Mouse (Mus musculus): Measurements from ENCODE around the gene Grb2. TPM values are rescaled to one million over a fixed set of nuclear protein-coding genes. Genes with fewer than 3 reads are reported as not detected.
A peak's percentile ranks its signal among the peaks of the same experiment; 100 is the strongest.

Grb2 gene
- polyA plus RNA-seq, 1 experiment from 2014 or later = 91.0 TPM

- Histone ChIP-seq H3K36me3 (peaks cover 3% of the 10 kb centered on the region), H3K4me1 (0 out of 2 replicates have a peak, but pooled peaks cover 3% of the 10 kb centered on the region), H3K4me2 (no peak overlapping the region), H3K27ac (no peak overlapping the region), H3K27me3 (no peaks in the 10 kb centered on the region), H3K9me3 (no peaks in the 10 kb centered on the region), H3K4me3 (no peak overlapping the region), H3K9ac (no peak overlapping the region)
- 71% methylated on average over 3 of the region's 4 CpGs for WGBS
- no peak for ATAC-seq (ENCODE audit: borderline replicate concordance, extremely low read depth, low FRiP score, low TSS enrichment)
Measured at GRCm38 (mm10) chr11:115640311-115640828, 68.0 kb downstream of the Grb2 start.

- no peak overlapping the region for H3K4me3 ChIP-seq
- H3K4me2 ChIP-seq = no peak overlapping the region
- no peaks in the 10 kb centered on the region for H3K9me3 ChIP-seq
- 0 out of 2 replicates have a peak overlapping the region, but pooled peaks have one; percentile 24 for H3K9ac ChIP-seq
- ATAC-seq (ENCODE audit: borderline replicate concordance, extremely low read depth, low FRiP score, low TSS enrichment) = no peak
- 56% methylated on average over 4 of the region's 4 CpGs for WGBS
- H3K27me3 ChIP-seq = no peaks in the 10 kb centered on the region
- H3K36me3 ChIP-seq = peaks cover 2% of the 10 kb centered on the region; the same call in 1 of the 2 replicates
- H3K27ac ChIP-seq = 0 out of 2 replicates have a peak overlapping the region, but pooled peaks have one; percentile 19
- 0 out of 2 replicates have a peak, but pooled peaks cover 3% of the 10 kb centered on the region for H3K4me1 ChIP-seq
Measured at GRCm38 (mm10) chr11:115639540-115639939, 68.9 kb downstream of the Grb2 start.

- 60% methylated on average over 5 of the region's 5 CpGs for WGBS
- no peak for ATAC-seq (ENCODE audit: borderline replicate concordance, extremely low read depth, low FRiP score, low TSS enrichment)
- H3K9me3 ChIP-seq = no peaks in the 10 kb centered on the region
- H3K27me3 ChIP-seq = no peaks in the 10 kb centered on the region
- H3K9ac ChIP-seq = no peak overlapping the region
- 0 out of 2 replicates have a peak, but pooled peaks cover 3% of the 10 kb centered on the region for H3K4me1 ChIP-seq
- H3K4me2 ChIP-seq = no peak overlapping the region
- no peak overlapping the region for H3K27ac ChIP-seq
- H3K36me3 ChIP-seq = peaks cover 2% of the 10 kb centered on the region; the same call in 1 of the 2 replicates
- no peak overlapping the region for H3K4me3 ChIP-seq
Measured at GRCm38 (mm10) chr11:115638498-115639409, 69.6 kb downstream of the Grb2 start.

GRCm38 (mm10) chr11:115636960-115637359 is 71.4 kb downstream of the Grb2 start:
- 0 out of 2 replicates have a peak, but pooled peaks cover 3% of the 10 kb centered on the region for H3K4me1 ChIP-seq
- no peak overlapping the region for H3K4me2 ChIP-seq
- H3K4me3 ChIP-seq = no peak overlapping the region
- H3K36me3 ChIP-seq = 0 out of 2 replicates have a peak, but pooled peaks cover 2% of the 10 kb centered on the region
- H3K9ac ChIP-seq = no peak overlapping the region
- WGBS = 51% methylated on average over 3 of the region's 3 CpGs
- H3K27ac ChIP-seq = no peak overlapping the region
- H3K9me3 ChIP-seq = no peaks in the 10 kb centered on the region
- ATAC-seq (ENCODE audit: borderline replicate concordance, extremely low read depth, low FRiP score, low TSS enrichment) = no peak
- H3K27me3 ChIP-seq = no peaks in the 10 kb centered on the region

DNA sequence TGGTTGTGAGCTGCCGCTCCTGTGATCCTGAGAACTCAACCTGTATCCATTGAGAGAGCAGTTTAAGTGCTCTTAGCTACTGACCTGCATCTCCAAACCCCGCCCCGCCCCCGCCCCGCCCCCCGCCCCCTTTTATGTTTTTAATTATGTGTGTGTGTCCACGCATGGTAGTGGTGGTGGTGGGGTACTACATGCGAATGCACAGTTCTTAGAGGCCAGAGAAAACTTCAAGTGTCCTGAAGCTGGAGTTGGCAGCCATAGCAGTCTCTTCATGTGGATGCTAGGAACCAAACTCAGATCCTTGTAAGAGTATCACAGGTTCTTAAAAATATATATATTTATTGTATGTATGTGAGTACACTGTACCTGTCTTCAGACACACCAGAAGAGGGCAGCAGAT is 72.9 kb downstream of the Grb2 start:
- Histone ChIP-seq H3K4me1 (0 out of 2 replicates have a peak, but pooled peaks cover 3% of the 10 kb centered on the region), H3K9me3 (no peaks in the 10 kb centered on the region), H3K4me2 (no peak overlapping the region), H3K4me3 (no peak overlapping the region), H3K9ac (no peak overlapping the region), H3K27ac (no peak overlapping the region), H3K27me3 (no peaks in the 10 kb centered on the region), H3K36me3 (0 out of 2 replicates have a peak, but pooled peaks cover 2% of the 10 kb centered on the region)
- WGBS = 69% methylated on average over 8 of the region's 8 CpGs
- no peak for ATAC-seq (ENCODE audit: borderline replicate concordance, extremely low read depth, low FRiP score, low TSS enrichment)

GRCm38 (mm10) chr11:115635041-115635440 is 73.4 kb downstream of the Grb2 start:
- H3K27ac ChIP-seq = no peak overlapping the region
- 77% methylated on average over 8 of the region's 8 CpGs for WGBS
- H3K9me3 ChIP-seq = no peaks in the 10 kb centered on the region
- H3K27me3 ChIP-seq = no peaks in the 10 kb centered on the region
- H3K4me1 ChIP-seq = 0 out of 2 replicates have a peak, but pooled peaks cover 3% of the 10 kb centered on the region
- H3K4me3 ChIP-seq = no peak overlapping the region
- ATAC-seq (ENCODE audit: borderline replicate concordance, extremely low read depth, low FRiP score, low TSS enrichment) = no peak
- no peak overlapping the region for H3K4me2 ChIP-seq
- no peak overlapping the region for H3K9ac ChIP-seq
- 0 out of 2 replicates have a peak, but pooled peaks cover 2% of the 10 kb centered on the region for H3K36me3 ChIP-seq

- Histone ChIP-seq H3K36me3 (0 out of 2 replicates have a peak, but pooled peaks cover 2% of the 10 kb centered on the region), H3K27ac (no peak overlapping the region), H3K4me1 (no peaks in the 10 kb centered on the region), H3K27me3 (no peaks in the 10 kb centered on the region), H3K4me2 (no peak overlapping the region), H3K9me3 (no peaks in the 10 kb centered on the region), H3K4me3 (no peak overlapping the region), H3K9ac (no peak overlapping the region)
- no peak for ATAC-seq (ENCODE audit: borderline replicate concordance, extremely low read depth, low FRiP score, low TSS enrichment)
- WGBS = 41% methylated on average over 4 of the region's 4 CpGs
Measured at GRCm38 (mm10) chr11:115634109-115634508, 74.3 kb downstream of the Grb2 start.

DNA sequence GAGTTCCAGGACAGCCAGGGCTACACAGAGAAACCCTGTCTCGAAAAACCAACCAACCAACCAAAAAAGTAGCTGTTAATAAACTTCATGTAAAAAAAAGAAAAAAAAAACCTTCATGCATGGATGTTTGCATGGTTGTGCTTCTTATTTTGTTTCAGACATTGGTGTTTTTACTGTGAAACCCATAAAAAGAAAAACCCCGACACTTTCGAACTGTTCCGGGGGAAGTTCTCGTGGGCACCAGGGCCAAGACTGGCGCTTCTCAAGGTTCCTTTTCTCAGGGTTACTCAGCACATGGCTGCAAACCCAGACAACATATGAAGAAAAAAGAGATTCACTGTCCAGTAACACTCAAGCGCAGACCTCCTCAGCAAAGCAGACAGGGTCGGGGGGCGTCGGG is 75.5 kb downstream of the Grb2 start:
- H3K9ac ChIP-seq = no peak overlapping the region
- no peak overlapping the region for H3K27ac ChIP-seq
- H3K27me3 ChIP-seq = no peaks in the 10 kb centered on the region
- H3K9me3 ChIP-seq = no peaks in the 10 kb centered on the region
- 0 out of 2 replicates have a peak, but pooled peaks cover 2% of the 10 kb centered on the region for H3K36me3 ChIP-seq
- ATAC-seq (ENCODE audit: borderline replicate concordance, extremely low read depth, low FRiP score, low TSS enrichment) = no peak
- no peaks in the 10 kb centered on the region for H3K4me1 ChIP-seq
- no peak overlapping the region for H3K4me3 ChIP-seq
- 79% methylated on average over 10 of the region's 10 CpGs for whole genome bisulfite sequencing
- H3K4me2 ChIP-seq = no peak overlapping the region

DNA sequence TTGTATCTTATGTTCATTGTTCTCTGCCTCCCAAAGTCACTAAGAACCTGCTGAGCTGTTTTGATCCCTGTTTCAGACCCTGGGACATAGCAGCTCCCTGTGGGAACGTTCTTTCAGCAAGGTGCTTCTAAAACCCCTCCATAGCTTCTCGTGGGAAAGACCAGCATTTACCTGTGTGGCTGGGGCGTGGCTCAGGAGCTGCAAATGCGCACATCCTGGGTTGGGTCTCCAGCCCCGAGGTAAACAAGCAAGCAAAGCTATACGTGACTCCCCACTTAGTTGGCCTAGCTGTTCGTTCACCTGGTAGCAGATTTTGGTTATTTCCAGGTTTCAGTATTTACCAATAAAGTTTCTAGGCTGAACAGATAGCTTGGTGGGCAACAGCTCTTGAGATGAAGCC is 76.2 kb downstream of the Grb2 start:
- peaks cover 4% of the 10 kb centered on the region; the same call in 1 of the 2 replicates for H3K4me1 ChIP-seq
- H3K27ac ChIP-seq = no peak overlapping the region
- no peak overlapping the region for H3K4me3 ChIP-seq
- no peak overlapping the region for H3K4me2 ChIP-seq
- 0 out of 2 replicates have a peak, but pooled peaks cover 2% of the 10 kb centered on the region for H3K36me3 ChIP-seq
- H3K9ac ChIP-seq = no peak overlapping the region
- WGBS = 72% methylated on average over 7 of the region's 7 CpGs
- ATAC-seq (ENCODE audit: borderline replicate concordance, extremely low read depth, low FRiP score, low TSS enrichment) = no peak
- no peaks in the 10 kb centered on the region for H3K9me3 ChIP-seq
- H3K27me3 ChIP-seq = no peaks in the 10 kb centered on the region

GRCm38 (mm10) chr11:115631505-115631890 is 76.9 kb downstream of the Grb2 start:
- Histone ChIP-seq H3K4me1 (peaks cover 9% of the 10 kb centered on the region; the same call in 1 of the 2 replicates), H3K4me2 (peak overlapping the region; percentile 18; the same call in 1 of the 2 replicates), H3K36me3 (0 out of 2 replicates have a peak, but pooled peaks cover 2% of the 10 kb centered on the region), H3K27me3 (no peaks in the 10 kb centered on the region), H3K4me3 (no peak overlapping the region), H3K9me3 (no peaks in the 10 kb centered on the region), H3K9ac (no peak overlapping the region), H3K27ac (0 out of 2 replicates have a peak overlapping the region, but pooled peaks have one; percentile 39)
- WGBS = 20% methylated on average over 3 of the region's 3 CpGs
- no peak for ATAC-seq (ENCODE audit: borderline replicate concordance, extremely low read depth, low FRiP score, low TSS enrichment)

DNA sequence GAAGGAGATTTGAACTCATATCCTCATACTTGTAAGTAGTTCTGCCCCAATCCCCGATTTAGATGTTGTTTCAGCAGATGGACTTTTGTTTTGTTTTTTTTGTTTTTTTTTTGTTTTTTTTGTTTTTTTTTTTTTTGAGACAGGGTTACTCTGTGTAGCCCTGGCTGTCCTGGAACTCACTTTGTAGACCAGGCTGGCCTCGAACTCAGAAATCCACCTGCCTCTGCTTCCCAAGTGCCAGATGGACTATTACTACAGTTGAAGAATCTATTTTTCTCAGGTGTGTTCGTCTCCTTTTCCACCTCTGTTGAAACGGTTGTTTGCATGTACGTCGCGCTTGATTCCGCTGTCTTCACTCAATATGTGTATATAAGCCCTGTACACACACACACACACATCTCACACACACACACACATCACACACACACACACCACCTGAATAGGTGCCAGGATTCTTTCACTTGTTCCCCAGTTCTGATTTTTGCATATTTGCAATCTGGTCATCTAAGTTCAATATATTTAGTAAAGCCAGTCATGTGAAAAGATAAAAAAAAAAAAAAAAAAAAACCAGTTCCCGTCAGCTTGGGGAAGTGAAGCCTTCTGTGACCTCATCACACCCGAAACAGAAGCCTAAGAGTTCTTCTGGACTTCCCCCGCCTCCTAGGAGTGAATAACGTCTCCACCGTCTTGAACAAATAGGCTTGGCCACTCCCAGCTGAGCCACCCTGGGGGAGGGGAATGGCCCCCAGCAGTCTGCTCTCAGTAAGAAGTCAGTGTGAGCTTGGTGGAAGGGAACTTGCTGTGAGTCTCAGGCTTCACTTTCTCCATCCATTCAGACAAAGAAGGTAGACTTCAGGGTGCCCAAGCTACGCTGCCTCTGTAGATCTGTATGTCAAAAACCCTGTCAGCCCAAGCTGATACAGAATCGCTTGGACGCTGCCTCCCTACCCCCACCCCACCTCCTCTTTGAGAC is 77.6 kb downstream of the Grb2 start:
- H3K27me3 ChIP-seq = no peaks in the 10 kb centered on the region
- H3K36me3 ChIP-seq = 0 out of 2 replicates have a peak, but pooled peaks cover 2% of the 10 kb centered on the region
- no peak for ATAC-seq (ENCODE audit: borderline replicate concordance, extremely low read depth, low FRiP score, low TSS enrichment)
- H3K4me2 ChIP-seq = peak overlapping the region; percentile 18; the same call in 1 of the 2 replicates
- no peaks in the 10 kb centered on the region for H3K9me3 ChIP-seq
- 41% methylated on average over 16 of the region's 16 CpGs for WGBS
- H3K4me1 ChIP-seq = peaks cover 9% of the 10 kb centered on the region; the same call in 1 of the 2 replicates
- H3K4me3 ChIP-seq = no peak overlapping the region
- 0 out of 2 replicates have a peak overlapping the region, but pooled peaks have one; percentile 39 for H3K27ac ChIP-seq
- H3K9ac ChIP-seq = no peak overlapping the region
